Mouse (Mus musculus) megakaryocyte, embryonic 14.5 days (primary cell): ENCODE results near the gene Atp2b2. TPM values are rescaled to one million over a fixed set of nuclear protein-coding genes. Genes with fewer than 3 reads are reported as not detected.

Source experiments
- H3K27me3 ChIP-seq: replicated peaks from 2 replicates; pipeline ENCODE3; 2012; ENCODE audit warnings: inconsistent platforms
- H3K36me3 ChIP-seq: replicated peaks from 2 replicates; pipeline ENCODE3; 2012; ENCODE audit warnings: low read length, inconsistent platforms, mixed read lengths
- H3K4me1 ChIP-seq: 2 replicates; pipeline ENCODE4 v1.6.1; 2012; ENCODE audit warnings: inconsistent platforms
- H3K4me3 ChIP-seq: replicated peaks from 2 replicates; pipeline ENCODE3; 2012; ENCODE audit warnings: moderate library complexity, mild to moderate bottlenecking, inconsistent platforms
- H3K9me3 ChIP-seq: 2 replicates; pipeline ENCODE4 v1.6.1; 2012; ENCODE audit warnings: inconsistent platforms
- FLI1 ChIP-seq: IDR thresholded peaks from 2 replicates; pipeline ENCODE4 v1.6.1; 2012; ENCODE audit warnings: low read length, inconsistent platforms, mixed read lengths
- GATA1 ChIP-seq: IDR thresholded peaks from 3 replicates; pipeline ENCODE4 v1.6.1; 2012; ENCODE audit warnings: mixed read lengths, low read length, inconsistent platforms, borderline replicate concordance
- polyA plus RNA-seq: library from polyadenylated mRNA; stranded (reverse); fragments of >175 nt; gene quantifications from 2 replicates; pipeline ENCODE4 v1.2.3, GENCODE M21; 2012; ENCODE audit warnings: low replicate concordance; ENCODE audit not compliant: insufficient read depth

The Atp2b2 gene
- polyA plus RNA-seq, 1 experiment: not detected

DNA sequence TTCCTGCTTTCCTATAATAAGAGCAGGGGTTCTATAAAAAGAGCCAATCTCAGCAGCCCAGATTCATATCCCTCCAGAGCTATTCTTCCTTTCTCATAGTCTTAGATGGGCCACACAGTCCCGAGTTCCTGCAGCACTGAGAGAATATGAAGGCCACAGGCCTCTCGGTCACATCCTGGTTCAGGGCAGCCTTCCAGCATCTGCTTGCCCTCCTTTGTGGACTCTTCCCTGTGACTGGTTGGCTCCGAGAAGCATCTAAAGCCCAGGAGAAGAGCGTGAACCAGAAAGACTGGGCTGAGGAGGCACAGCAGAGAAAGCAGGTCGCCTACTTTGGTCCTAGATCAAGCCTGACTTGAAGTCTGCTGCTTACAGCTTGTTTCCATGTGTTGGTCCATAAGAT, 28.6 kb downstream of the Atp2b2 start:
- H3K36me3 ChIP-seq: no peaks in the 10 kb centered on the region
- H3K4me3 ChIP-seq: no peak overlapping the region
- H3K9me3 ChIP-seq: no peaks in the 10 kb centered on the region
- H3K27me3 ChIP-seq: peaks cover 7% of the 10 kb centered on the region
- TF ChIP-seq FLI1 (no peak), GATA1 (no peak)
- H3K4me1 ChIP-seq: no peaks in the 10 kb centered on the region

DNA sequence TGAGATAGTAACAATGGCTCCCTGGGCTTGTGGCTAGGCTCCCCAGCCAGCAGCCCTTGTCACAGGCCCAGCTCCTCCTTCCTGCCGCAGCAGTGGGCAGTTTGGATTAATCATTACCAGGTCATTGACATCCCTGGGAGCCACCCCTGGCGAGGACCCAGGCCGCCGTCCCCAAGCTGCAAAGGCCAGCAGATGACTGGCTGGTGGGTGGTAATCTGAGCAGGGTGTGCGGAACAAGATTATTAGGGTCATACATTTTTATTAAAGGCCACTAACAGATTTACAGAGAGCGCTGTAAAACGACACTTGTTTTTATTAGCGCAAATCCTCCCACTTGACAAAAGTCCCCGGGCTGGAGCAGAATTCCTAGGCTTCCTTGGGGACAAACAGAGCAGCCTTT, 29.6 kb downstream of the Atp2b2 start:
- Histone ChIP-seq H3K9me3 (no peaks in the 10 kb centered on the region), H3K36me3 (no peaks in the 10 kb centered on the region), H3K4me3 (no peak overlapping the region), H3K27me3 (peaks cover 11% of the 10 kb centered on the region), H3K4me1 (no peaks in the 10 kb centered on the region)
- TF ChIP-seq FLI1: no peak
- no peak for TF ChIP-seq GATA1

DNA sequence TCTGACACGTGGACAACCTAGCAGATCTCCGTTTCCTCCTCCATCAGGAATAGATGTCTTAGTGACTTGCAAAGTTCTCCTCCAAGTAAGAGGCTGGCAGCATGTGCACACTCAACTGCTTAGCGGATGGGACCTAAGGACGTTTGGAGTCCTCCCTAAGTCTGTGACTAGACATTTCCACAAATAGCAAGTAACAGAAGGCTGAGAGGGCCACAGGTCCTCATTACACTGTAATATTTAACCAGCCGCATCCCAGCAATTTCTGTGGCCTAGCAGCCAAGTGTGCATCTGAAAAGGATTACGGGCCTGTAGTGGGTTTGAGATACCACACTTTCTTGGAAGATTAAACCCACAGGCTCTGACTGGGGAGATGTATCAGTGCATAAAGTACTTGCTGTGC, 30.4 kb downstream of the Atp2b2 start:
- H3K36me3 ChIP-seq: no peaks in the 10 kb centered on the region
- TF ChIP-seq GATA1: no peak
- no peak for TF ChIP-seq FLI1
- H3K9me3 ChIP-seq: no peaks in the 10 kb centered on the region
- H3K27me3 ChIP-seq: peaks cover 11% of the 10 kb centered on the region
- no peaks in the 10 kb centered on the region for H3K4me1 ChIP-seq
- H3K4me3 ChIP-seq: no peak overlapping the region

DNA sequence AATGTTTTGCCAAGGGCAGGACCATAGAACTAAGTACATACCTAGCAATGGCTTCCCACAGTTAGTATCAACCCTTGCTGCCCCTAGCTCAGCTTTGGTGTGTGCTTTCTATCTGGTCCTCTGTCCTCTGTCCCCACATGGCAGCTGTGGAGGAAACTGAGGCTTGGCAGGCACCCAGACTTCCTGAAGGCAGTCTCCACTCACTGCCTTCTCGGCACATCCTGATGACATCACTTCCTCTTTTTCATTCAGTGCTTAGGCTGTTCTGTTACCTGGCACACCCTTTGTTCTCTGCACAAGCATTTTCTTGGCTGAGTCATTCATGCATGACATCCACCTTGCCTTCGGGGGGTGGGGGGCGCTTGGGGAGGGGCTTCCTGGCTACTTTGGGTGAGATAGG, 38.6 kb downstream of the Atp2b2 start:
- peaks cover 4% of the 10 kb centered on the region for H3K4me1 ChIP-seq
- H3K27me3 ChIP-seq: peaks cover 11% of the 10 kb centered on the region
- TF ChIP-seq FLI1 (no peak), GATA1 (no peak)
- no peaks in the 10 kb centered on the region for H3K36me3 ChIP-seq
- 0 out of 2 replicates have a peak, but pooled peaks cover 6% of the 10 kb centered on the region for H3K9me3 ChIP-seq
- no peak overlapping the region for H3K4me3 ChIP-seq

DNA sequence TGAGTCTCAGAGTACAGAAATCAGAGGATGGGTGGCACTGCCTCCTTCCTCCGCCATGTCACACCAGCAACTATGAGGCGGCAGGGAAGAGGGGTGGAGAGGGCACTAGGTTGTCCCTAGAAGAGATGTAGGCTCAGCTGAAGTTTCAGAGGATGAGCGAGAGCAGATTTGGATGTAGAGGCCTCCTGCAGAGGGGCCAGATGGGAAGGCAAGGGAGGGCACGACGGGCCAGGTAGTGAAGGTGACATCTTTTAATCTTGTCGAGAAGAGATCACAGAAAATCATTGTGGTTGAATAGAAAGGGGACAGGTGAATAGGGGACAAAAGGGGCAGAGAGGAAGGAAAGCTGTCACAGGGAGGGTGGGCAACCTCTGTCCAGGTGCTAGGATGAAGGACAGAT, 41.5 kb downstream of the Atp2b2 start:
- no peak for TF ChIP-seq FLI1
- no peak for TF ChIP-seq GATA1
- no peaks in the 10 kb centered on the region for H3K36me3 ChIP-seq
- H3K27me3 ChIP-seq: peaks cover 4% of the 10 kb centered on the region
- H3K4me1 ChIP-seq: peaks cover 4% of the 10 kb centered on the region
- no peak overlapping the region for H3K4me3 ChIP-seq
- H3K9me3 ChIP-seq: 0 out of 2 replicates have a peak, but pooled peaks cover 6% of the 10 kb centered on the region

DNA sequence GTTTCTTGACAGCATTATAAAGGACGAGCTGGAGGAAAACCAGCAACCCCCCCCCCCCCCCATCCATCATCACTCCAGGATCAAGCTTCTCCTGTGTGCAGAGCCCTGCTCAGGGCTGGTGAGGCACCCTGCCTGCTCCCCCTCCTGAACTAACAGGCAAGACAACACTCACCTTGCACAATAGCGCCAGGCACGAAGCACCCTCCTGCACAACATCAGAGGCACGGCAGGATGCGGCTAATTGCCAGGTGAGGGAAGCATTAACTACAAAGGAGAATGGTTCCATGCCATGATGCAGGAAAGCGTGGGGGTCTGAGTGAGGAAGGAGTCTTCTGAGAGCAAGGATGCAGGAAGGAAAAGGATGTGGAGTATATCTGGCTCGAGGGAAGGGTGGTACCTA, 42.1 kb downstream of the Atp2b2 start:
- H3K36me3 ChIP-seq: no peaks in the 10 kb centered on the region
- 0 out of 2 replicates have a peak, but pooled peaks cover 3% of the 10 kb centered on the region for H3K9me3 ChIP-seq
- no peak overlapping the region for H3K4me3 ChIP-seq
- TF ChIP-seq GATA1: no peak
- no peak for TF ChIP-seq FLI1
- peaks cover 4% of the 10 kb centered on the region for H3K4me1 ChIP-seq
- peaks cover 1% of the 10 kb centered on the region for H3K27me3 ChIP-seq

DNA sequence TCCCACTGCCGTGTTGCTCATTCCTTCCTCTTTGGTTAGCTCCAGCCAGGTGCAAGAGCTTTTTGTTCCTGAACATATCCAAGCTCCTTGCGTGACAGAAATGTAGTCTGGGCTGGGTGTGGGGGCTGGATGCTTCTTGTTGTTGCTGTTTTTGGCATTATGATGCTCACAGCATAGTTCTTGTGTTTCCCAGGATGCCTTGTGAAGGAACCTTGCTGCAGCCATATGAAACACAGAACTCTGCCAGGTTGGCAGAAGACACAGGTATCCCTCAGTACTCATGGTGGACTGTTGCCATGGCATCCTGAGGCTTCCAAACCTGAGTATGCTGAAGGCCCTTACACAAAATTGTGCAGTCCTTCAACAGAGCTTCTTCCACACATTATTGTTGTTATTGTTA, 44.0 kb downstream of the Atp2b2 start:
- no peaks in the 10 kb centered on the region for H3K36me3 ChIP-seq
- H3K4me1 ChIP-seq: no peaks in the 10 kb centered on the region
- H3K9me3 ChIP-seq: no peaks in the 10 kb centered on the region
- no peak overlapping the region for H3K4me3 ChIP-seq
- H3K27me3 ChIP-seq: peaks cover 1% of the 10 kb centered on the region
- TF ChIP-seq GATA1: no peak
- no peak for TF ChIP-seq FLI1

DNA sequence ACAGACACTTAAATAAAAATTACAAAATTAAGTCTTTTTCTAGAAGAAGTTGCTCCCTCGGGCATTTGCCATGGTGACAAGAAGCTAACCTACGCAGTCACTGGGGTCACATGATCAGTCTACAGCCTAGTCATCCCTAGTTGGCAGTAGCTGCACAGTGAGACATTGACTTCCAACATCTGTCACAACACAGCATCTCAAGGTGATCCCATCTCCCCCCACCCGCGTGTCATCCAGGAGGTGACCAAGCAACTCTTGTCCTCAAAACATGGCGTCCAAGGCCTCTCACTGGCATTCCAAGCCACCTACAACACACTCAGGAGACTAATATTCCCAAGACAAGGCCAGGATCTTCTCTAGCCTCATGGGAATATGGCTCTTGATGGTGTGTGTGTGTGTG, 48.2 kb downstream of the Atp2b2 start:
- TF ChIP-seq FLI1 (no peak), GATA1 (no peak)
- H3K9me3 ChIP-seq: no peaks in the 10 kb centered on the region; the same call in 1 of the 2 replicates
- no peaks in the 10 kb centered on the region for H3K27me3 ChIP-seq
- H3K4me3 ChIP-seq: no peak overlapping the region
- H3K4me1 ChIP-seq: no peaks in the 10 kb centered on the region
- H3K36me3 ChIP-seq: no peaks in the 10 kb centered on the region

DNA sequence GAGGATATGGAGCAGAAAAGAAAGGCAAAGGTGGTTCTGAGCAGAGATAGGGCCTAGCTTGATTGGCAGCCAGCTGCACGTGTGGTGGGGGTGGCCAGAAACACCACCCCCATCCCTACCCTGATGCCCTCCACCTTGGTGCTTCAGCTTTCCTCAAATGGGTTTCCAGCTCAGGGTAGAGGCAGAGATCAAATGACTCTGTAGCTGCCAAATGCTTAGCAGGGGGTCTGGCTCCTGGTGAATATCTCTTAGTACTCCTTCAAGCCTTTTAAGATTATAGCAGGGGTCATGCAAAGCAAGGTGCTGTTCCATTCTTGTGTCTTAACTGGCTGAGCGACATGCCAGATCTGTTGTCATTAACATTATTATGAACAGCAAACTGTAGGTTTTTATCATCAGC, 50.3 kb downstream of the Atp2b2 start:
- Histone ChIP-seq H3K9me3 (no peaks in the 10 kb centered on the region; the same call in 1 of the 2 replicates), H3K4me3 (no peak overlapping the region), H3K4me1 (no peaks in the 10 kb centered on the region), H3K36me3 (no peaks in the 10 kb centered on the region), H3K27me3 (no peaks in the 10 kb centered on the region)
- TF ChIP-seq GATA1: no peak
- TF ChIP-seq FLI1: no peak

DNA sequence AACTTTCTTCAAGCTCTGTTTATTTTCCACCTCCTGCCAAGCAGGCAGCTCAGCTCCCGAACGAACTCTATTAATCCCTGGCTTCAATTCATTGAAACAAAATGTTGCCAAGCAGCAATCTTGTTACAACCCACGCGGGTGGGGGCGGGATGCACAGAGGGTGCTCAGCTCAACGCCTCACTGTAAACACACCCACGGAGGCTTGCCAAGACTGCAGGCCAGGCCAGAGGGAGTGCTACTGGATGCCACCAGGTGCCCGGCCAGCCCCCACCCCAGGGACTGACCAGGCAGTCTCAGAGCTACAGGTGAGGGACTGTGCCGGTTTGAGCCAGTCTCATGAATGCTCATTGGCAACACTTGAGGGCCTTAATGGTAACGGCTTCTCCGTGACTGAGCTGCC, 50.9 kb downstream of the Atp2b2 start:
- Histone ChIP-seq H3K27me3 (no peaks in the 10 kb centered on the region), H3K4me1 (no peaks in the 10 kb centered on the region), H3K9me3 (no peaks in the 10 kb centered on the region; the same call in 1 of the 2 replicates), H3K4me3 (no peak overlapping the region), H3K36me3 (no peaks in the 10 kb centered on the region)
- TF ChIP-seq FLI1: no peak
- TF ChIP-seq GATA1: no peak

DNA sequence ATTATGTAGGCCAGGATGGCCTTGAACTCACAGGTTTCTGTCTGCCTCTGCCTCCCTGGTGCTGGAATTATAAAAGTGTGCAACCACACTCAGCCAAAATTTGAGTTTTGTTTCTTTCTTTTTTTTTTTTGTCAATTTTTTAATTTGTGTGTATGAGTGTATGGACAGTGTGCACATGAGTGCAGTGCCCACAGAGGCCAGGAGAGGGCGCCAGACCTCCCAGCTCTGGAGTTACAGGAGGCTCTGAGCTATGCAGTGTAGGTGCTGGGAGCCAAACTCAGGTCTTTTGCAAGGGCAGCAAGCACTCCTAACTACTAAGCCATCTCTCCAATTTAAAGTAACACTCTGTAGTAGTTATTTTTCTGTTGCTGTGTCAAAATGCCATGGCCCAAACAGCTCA, 52.4 kb downstream of the Atp2b2 start:
- H3K36me3 ChIP-seq: no peaks in the 10 kb centered on the region
- H3K4me3 ChIP-seq: no peak overlapping the region
- peaks cover 2% of the 10 kb centered on the region for H3K27me3 ChIP-seq
- no peaks in the 10 kb centered on the region for H3K4me1 ChIP-seq
- TF ChIP-seq GATA1 (no peak), FLI1 (no peak)
- H3K9me3 ChIP-seq: no peaks in the 10 kb centered on the region; the same call in 1 of the 2 replicates
